ENCODE assay signal across 8 mouse cellular contexts in the genomic region with DNA sequence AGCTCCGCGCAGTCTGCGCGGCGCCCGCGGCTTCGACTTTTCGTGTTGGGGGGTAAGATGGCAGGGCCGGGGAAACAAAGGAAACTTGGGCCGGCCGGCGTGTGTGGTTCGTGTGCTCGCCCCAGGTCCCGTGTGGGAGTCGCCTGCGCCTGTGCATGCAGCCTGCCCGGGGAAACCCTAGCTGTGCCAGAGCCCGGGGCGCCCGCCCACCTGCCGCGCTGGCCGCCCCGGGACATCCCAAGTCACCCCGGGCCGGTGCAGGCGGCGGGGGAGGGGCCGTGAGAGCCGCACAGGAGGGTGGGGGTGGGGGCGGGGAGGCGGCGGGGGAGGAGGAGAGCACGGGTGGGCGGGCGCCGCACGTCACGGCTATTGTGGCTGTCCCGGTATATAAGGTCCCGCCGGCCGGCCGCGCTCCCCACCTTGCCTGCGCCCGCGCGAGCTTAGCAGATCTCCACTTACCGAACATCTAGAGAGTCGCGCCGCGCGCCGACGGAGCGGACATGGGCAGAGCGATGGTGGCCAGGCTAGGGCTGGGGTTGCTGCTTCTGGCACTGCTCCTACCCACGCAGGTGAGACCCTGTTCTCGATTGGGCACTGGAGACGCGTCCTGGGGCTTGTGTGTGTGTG. TPM values are rescaled to one million over a fixed set of nuclear protein-coding genes. Genes with fewer than 3 reads are reported as not detected.
DNase-seq lines count a peak whose midpoint lies in the region; ATAC-seq lines count a peak whose summit lies in the region.

No protein-coding gene starts in this region.

- H3K9ac ChIP-seq in embryonic facial prominence, embryonic 12.5 days, result peak overlapping the region; percentile 91
- peak overlapping the region; percentile 76 for H3K9ac ChIP-seq in heart, embryonic 14.5 days (ENCODE audit: low read length)

- peak overlapping the region; percentile 98 for H3K27ac ChIP-seq in embryonic facial prominence, embryonic 12.5 days
- peak overlapping the region; percentile 86 to 89 for H3K27ac ChIP-seq in heart, embryonic 14.5 days (replicated peaks in 1 of 2; ENCODE audit: control insufficient read depth in 1 of 2, insufficient read depth in 1 of 2, low read depth in 2 of 2, low read length in 2 of 2)

- H3K4me2 ChIP-seq in embryonic facial prominence, embryonic 12.5 days (replicated peaks), result peak overlapping the region; percentile 75
- H3K4me2 ChIP-seq in heart, embryonic 14.5 days (ENCODE audit: low read length), result peak overlapping the region; percentile 97

- under 1% methylated on average over 63 of the region's 65 CpGs for WGBS in embryonic facial prominence, embryonic 12.5 days
- WGBS in heart, embryonic 14.5 days, result under 1% methylated on average over 50 of the region's 65 CpGs

- no peaks in the 10 kb centered on the region for H3K27me3 ChIP-seq in embryonic facial prominence, embryonic 12.5 days
- H3K27me3 ChIP-seq in heart, embryonic 14.5 days (ENCODE audit: control insufficient read depth, insufficient read depth, low read length), result no peaks in the 10 kb centered on the region

- peak overlapping the region; percentile 61 for H3K4me3 ChIP-seq in embryonic facial prominence, embryonic 12.5 days
- peak overlapping the region; percentile 67 to 71 for H3K4me3 ChIP-seq in heart, embryonic 14.5 days (ENCODE audit: control insufficient read depth in 1 of 2, insufficient read depth in 1 of 2, low read depth in 1 of 2, low read length in 2 of 2)

- DNase-seq in A20 (ENCODE audit: low read depth, low spot score), result peak; percentile 91
- DNase-seq in Muller cell, postnatal 12 days (ENCODE audit: inconsistent ontology term), result peak; percentile 75
- DNase-seq in kidney, postnatal 10 days, result peak; percentile 93
- DNase-seq in right cerebral cortex, postnatal 4 days, result peak; percentile 83
- peak; percentile 72 to 79 for DNase-seq in urinary bladder, postnatal 4 days (ENCODE audit: low spot score in 2 of 2)

- ATAC-seq in embryonic facial prominence, embryonic 12.5 days (ENCODE audit: insufficient number of reproducible peaks, insufficient read depth, low FRiP score, low TSS enrichment), result peak; percentile 84
- peak; percentile 83 for ATAC-seq in heart, embryonic 14.5 days (ENCODE audit: insufficient number of reproducible peaks, insufficient read depth, low FRiP score, low read depth)
- peak; percentile 56 for ATAC-seq in megakaryocyte, adult 5-6 weeks (ENCODE audit: poor library complexity, severe bottlenecking)

- H3K36me3 ChIP-seq in embryonic facial prominence, embryonic 12.5 days, result peaks cover 21% of the 10 kb centered on the region
- H3K36me3 ChIP-seq in heart, embryonic 14.5 days (ENCODE audit: control insufficient read depth, insufficient read depth, low read length), result peaks cover 11% of the 10 kb centered on the region; the same call in 1 of the 2 replicates

- H3K9me3 ChIP-seq in embryonic facial prominence, embryonic 12.5 days, result no peaks in the 10 kb centered on the region
- no peaks in the 10 kb centered on the region for H3K9me3 ChIP-seq in heart, embryonic 14.5 days (ENCODE audit: control insufficient read depth, low read length)

- peaks cover 18% of the 10 kb centered on the region for H3K4me1 ChIP-seq in embryonic facial prominence, embryonic 12.5 days
- H3K4me1 ChIP-seq in heart, embryonic 14.5 days (ENCODE audit: control insufficient read depth in 2 of 2, insufficient read depth in 2 of 2, low read length in 2 of 2), result peaks cover 2 to 6% of the 10 kb centered on the region in 2 experiments; a peak in 1 of 4 replicates

RNA-seq across cellular contexts. Expression of a gene that starts 0.8 kb away (rescaled TPM):
- 376 TPM in 2 replicates for polyA plus RNA-seq in embryonic facial prominence, embryonic 12.5 days (2016; fragmentation: Nextera tagmentation; extraction: Ambion mirVana)
- polyA plus RNA-seq in heart, embryonic 14.5 days (2014; fragmentation: Nextera tagmentation; extraction: Ambion mirVana), result 80.4 and 81.2 TPM in 2 replicates
- total RNA-seq in megakaryocyte, adult 5-6 weeks (2015), result 469 and 474 TPM in 2 replicates
- total RNA-seq in megakaryocyte, adult 5-6 weeks (2017), result 421 and 545 TPM in 2 replicates

RNA-seq across cellular contexts. Expression of a gene that starts 38.1 kb away (rescaled TPM):
- polyA plus RNA-seq in embryonic facial prominence, embryonic 12.5 days (2016; fragmentation: Nextera tagmentation; extraction: Ambion mirVana), result 59.2 and 60.0 TPM in 2 replicates
- polyA plus RNA-seq in heart, embryonic 14.5 days (2014; fragmentation: Nextera tagmentation; extraction: Ambion mirVana), result 90.8 and 94.3 TPM in 2 replicates
- 23.9 and 24.9 TPM in 2 replicates for total RNA-seq in megakaryocyte, adult 5-6 weeks (2015)
- 44.7 and 57.8 TPM in 2 replicates for total RNA-seq in megakaryocyte, adult 5-6 weeks (2017)

RNA-seq across cellular contexts. Expression of a gene that starts 55.0 kb away (rescaled TPM):
- 10.2 and 14.4 TPM in 2 replicates for polyA plus RNA-seq in embryonic facial prominence, embryonic 12.5 days (2016; fragmentation: Nextera tagmentation; extraction: Ambion mirVana)
- 16.6 and 19.3 TPM in 2 replicates for polyA plus RNA-seq in heart, embryonic 14.5 days (2014; fragmentation: Nextera tagmentation; extraction: Ambion mirVana)
- total RNA-seq in megakaryocyte, adult 5-6 weeks (2015), result 3.6 and 6.0 TPM in 2 replicates
- total RNA-seq in megakaryocyte, adult 5-6 weeks (2017), result 1.7 and 2.1 TPM in 2 replicates

Comparison
In these comparisons a context has a peak if more than half of its experiments do, and no peak if none do; other contexts are left out.
1. Peak in every context shown above with its lines: DNase-seq, ATAC-seq, H3K4me3 ChIP-seq and H3K27ac ChIP-seq.